Mouse (Mus musculus) CH12F3 (cell line): ENCODE data around the gene Ap2s1.

Experiments used
- in situ Hi-C: fragments of 300-500 bp; cut with MboI; formaldehyde crosslinking; loops from 2 replicates; pipeline ENCODE4 v1.14.3; 2020; ENCODE audit warnings: low sequenced_read_pairs

Gene Ap2s1

DNA sequence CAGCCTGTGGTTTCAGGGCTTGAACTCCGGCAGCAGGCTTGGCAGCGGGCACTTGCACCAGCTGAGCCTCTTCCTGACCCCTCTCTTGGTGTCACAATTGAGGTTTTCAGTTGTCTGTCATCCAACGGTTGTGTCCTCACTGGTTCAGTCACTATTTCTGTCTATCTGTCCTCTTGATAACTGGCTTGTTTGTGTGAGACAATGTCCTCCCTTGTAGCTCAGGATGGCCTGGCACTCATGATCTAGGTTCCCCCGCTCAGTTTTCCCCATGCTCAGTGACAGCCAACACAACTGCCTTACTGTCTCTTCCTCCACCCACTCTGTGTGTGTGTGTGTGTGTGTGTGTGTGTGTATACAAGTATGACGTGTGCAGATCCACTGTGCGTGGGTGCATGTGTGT is 9.4 kb downstream of the Ap2s1 start:
- in situ Hi-C loops, result no loop called here

- in situ Hi-C loops, result no loop called here
Observed at GRCm38 (mm10) chr7:16752016-16752415, 13.8 kb downstream of the Ap2s1 start.

GRCm38 (mm10) chr7:16755362-16756017 is 17.3 kb downstream of the Ap2s1 start:
- in situ Hi-C loops, result no loop called here

DNA sequence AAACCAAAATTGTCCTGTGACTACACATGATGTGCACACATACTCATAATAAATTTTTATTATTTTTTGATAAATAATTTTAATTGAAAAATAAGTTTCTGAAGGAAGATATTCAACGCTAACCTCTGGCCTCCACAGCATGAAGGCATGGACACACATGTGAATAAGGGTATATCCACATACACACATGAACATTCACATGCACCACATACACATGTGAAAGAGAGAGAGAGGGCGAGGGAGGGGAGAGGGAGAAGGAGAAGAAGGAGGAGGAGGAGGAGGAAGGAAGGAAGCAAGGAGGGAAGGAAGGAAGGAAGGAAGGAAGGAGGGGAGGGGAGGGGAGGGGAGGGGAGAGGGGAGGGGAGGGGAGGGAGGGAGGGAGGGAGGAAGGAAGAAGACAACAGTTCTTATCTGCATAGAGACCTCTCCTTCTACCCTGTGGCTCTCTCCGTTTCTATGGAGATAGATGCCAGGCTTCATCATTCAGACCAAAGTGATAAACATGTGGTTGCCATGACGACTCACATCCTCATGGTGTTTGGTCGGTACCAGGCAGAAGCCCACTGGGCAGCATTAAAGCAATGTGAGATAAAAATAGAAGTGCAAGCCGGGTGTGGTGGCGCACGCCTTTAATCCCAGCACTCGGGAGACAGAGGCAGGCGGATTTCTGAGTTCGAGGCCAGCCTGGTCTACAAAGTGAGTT is 20.8 kb downstream of the Ap2s1 start:
- in situ Hi-C loops, result no loop called here

DNA sequence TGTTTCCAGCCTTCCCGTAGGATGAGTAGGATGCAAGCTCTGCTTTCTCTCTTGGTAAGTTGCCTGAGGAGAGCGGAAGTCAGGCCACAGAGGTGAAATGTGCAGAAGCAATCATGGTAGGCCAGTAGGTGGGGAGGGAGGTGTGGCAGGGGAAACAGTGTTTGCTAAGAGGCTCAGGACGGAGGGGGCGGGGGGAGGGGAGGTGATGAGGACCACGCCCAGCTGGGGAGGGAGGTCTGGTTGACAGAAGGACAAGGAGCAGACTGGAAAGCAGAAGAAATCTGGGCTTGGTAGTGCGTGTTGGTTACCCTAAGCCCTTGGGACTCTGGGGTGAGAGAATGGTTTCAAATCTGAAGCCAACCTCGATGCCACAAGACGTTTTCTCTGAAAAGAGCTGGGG is 22.1 kb downstream of the Ap2s1 start:
- in situ Hi-C loops, result no loop called here

DNA sequence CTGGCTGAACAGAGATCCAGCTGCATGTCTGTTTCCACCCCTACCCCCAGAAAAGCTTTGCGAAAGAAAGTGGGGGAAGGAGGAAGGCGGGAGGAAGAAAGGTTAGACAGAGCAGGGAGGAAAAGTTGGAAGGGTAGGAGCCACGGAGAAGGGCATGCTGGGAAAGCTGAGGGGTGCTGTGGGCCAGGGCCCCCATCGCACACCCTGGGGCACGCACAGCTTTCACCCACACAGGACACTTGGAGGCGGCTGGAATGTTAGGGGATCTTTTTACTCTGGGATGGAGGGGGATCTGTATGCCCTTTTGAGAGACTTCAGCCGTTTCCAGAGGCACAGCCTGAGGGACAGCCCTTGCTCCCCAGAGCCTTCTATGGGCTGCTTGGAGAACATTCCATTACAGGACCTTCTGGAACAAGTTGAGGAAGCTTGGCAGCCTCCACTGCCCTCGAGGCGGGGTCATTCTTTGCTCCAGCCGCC is 22.8 kb downstream of the Ap2s1 start:
- in situ Hi-C loops, result no loop called here

- in situ Hi-C loops, result no loop called here
Observed at GRCm38 (mm10) chr7:16761630-16762029, 23.4 kb downstream of the Ap2s1 start.

GRCm38 (mm10) chr7:16763463-16764218 is 25.4 kb downstream of the Ap2s1 start:
- in situ Hi-C loops, result no loop called here

DNA sequence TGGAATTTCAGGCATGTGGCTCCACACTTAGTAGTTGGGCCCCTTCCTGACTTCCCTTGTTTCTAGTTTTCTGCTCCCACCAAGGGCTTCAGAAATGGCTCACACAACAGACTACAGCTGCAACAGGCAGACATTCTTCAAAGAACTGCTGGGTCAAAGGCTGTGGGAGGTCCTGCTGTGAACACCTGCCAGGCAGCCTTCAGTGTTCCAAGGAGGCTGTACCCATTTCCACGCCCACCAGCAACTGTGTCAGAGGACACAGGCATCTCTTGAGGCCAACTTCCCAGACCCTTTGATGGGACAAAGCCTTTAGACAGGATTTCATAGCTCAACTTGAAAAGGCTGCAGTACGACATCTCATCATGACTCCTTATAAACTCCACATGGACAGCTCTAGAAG is 28.2 kb downstream of the Ap2s1 start:
- in situ Hi-C loops, result no loop called here

GRCm38 (mm10) chr7:16775888-16776287 is 37.7 kb downstream of the Ap2s1 start:
- in situ Hi-C loops, result no loop called here

DNA sequence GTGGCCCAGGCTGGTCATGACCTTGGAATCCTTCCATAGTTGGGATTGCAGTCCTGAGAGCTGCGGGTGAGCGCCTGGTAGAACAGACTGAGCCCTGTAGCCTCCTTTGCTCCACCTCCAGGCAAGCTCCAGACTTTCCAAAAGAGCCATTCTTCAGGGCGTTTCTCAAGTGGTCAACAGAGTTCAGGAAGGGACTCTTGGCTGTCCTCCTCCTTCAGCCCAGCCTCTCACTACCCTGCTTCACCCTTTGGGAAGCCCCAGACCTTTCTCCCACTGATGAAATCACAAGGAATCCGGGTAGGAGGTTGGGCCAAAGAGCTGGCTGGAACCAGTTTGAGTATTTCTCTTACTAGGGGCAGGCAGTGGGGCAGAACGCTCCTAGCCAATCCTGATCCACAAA is 41.9 kb downstream of the Ap2s1 start:
- in situ Hi-C loops, result no loop called here

- in situ Hi-C loops, result no loop called here
Observed at GRCm38 (mm10) chr7:16780825-16781554, 42.8 kb downstream of the Ap2s1 start, which contains the start of gene Slc1a5. Gene Slc1a5, plus strand, starts transcription at chr7:16781340.

DNA sequence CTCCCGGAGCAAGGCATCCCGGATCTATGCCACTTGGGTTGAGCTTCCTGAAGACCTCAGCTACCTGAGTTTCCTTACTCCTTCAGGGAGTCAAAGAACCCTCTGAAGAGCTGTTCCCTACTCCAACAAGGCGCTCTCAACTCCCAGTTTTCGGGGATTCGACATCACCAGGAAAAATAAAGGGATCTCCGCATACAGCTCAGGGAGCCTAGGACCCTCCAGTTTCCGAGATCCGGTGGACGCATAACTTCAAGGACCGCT is 43.3 kb downstream of the Ap2s1 start:
- in situ Hi-C loops, result no loop called here

- in situ Hi-C loops, result no loop called here
Observed at GRCm38 (mm10) chr7:16781816-16782554, 43.8 kb downstream of the Ap2s1 start.

- in situ Hi-C loops, result no loop called here
Observed at GRCm38 (mm10) chr7:16782555-16783125, 44.4 kb downstream of the Ap2s1 start.

DNA sequence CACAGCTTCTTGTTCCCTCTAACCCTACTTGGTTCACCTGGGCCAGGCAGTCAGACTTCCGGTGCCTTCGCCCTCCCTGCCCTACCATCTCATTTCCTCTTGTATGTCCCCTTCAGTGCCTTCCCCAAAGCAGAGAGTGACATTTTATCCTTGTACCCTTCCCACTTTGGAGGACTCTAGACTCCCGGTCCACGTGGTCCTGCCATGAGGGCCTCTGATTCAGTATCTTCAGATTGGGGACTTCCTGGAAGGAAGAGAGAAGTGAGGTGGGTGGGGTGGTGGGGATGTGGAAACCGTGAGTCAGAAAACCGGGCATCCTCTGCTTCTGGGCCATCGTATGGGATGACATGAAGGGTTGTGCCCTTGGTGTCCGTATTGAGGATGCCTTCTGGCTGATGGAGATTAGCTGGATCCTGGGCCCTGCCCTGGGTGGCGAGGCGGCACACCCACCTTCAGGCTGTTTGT is 45.0 kb downstream of the Ap2s1 start:
- in situ Hi-C loops, result no loop called here

- in situ Hi-C loops, result no loop called here
Observed at GRCm38 (mm10) chr7:16783758-16784415, 45.7 kb downstream of the Ap2s1 start.

GRCm38 (mm10) chr7:16784498-16784976 is 46.3 kb downstream of the Ap2s1 start:
- in situ Hi-C loops, result no loop called here

- in situ Hi-C loops, result no loop called here
Observed at GRCm38 (mm10) chr7:16785541-16786083, 47.4 kb downstream of the Ap2s1 start.
